Mouse (Mus musculus) megakaryocyte, embryonic 14.5 days (primary cell): Measurements from ENCODE around the gene Vstm4. TPM values are rescaled to one million over a fixed set of nuclear protein-coding genes. Genes with fewer than 3 reads are reported as not detected.

Experiments
- H3K27me3 ChIP-seq: replicated peaks from 2 replicates; pipeline ENCODE3; 2012; ENCODE audit warnings: inconsistent platforms
- H3K36me3 ChIP-seq: replicated peaks from 2 replicates; pipeline ENCODE3; 2012; ENCODE audit warnings: low read length, inconsistent platforms, mixed read lengths
- H3K4me1 ChIP-seq: 2 replicates; pipeline ENCODE4 v1.6.1; 2012; ENCODE audit warnings: inconsistent platforms
- H3K4me3 ChIP-seq: replicated peaks from 2 replicates; pipeline ENCODE3; 2012; ENCODE audit warnings: moderate library complexity, mild to moderate bottlenecking, inconsistent platforms
- H3K9me3 ChIP-seq: 2 replicates; pipeline ENCODE4 v1.6.1; 2012; ENCODE audit warnings: inconsistent platforms
- FLI1 ChIP-seq: IDR thresholded peaks from 2 replicates; pipeline ENCODE4 v1.6.1; 2012; ENCODE audit warnings: low read length, inconsistent platforms, mixed read lengths
- GATA1 ChIP-seq: IDR thresholded peaks from 3 replicates; pipeline ENCODE4 v1.6.1; 2012; ENCODE audit warnings: mixed read lengths, low read length, inconsistent platforms, borderline replicate concordance
- polyA plus RNA-seq: library from polyadenylated mRNA; stranded (reverse); fragments of >175 nt; gene quantifications from 2 replicates; pipeline ENCODE4 v1.2.3, GENCODE M21; 2012; ENCODE audit warnings: low replicate concordance; ENCODE audit not compliant: insufficient read depth

Gene Vstm4
- polyA plus RNA-seq, 1 experiment = not detected

GRCm38 (mm10) chr14:32964742-32965141 is 108.2 kb downstream of the Vstm4 start:
- TF ChIP-seq GATA1 (no peak), FLI1 (no peak)
- Histone ChIP-seq H3K4me3 (no peak overlapping the region), H3K36me3 (peaks cover 90% of the 10 kb centered on the region), H3K9me3 (no peaks in the 10 kb centered on the region), H3K4me1 (0 out of 2 replicates have a peak, but pooled peaks cover 3% of the 10 kb centered on the region), H3K27me3 (no peaks in the 10 kb centered on the region)

DNA sequence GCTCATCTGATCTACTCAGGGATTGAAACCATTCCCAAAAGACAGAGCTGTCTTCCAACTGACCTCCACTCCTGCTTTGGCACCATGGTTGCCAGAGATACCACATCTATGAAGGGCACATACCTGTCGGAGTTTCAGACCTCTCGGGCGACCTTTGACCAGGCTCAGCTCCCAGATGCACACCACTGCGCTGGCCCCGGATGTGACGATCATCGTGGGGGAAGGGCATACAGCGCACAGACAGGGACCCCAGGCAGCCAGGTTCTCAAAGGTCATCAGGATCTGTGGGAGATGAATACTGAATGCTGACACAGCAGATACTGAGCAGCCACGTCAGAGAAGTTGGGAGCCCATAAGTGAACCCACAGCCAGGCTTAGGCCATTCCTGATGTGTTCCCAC is 114.1 kb downstream of the Vstm4 start:
- H3K4me1 ChIP-seq = peaks cover 11% of the 10 kb centered on the region
- no peak overlapping the region for H3K4me3 ChIP-seq
- TF ChIP-seq FLI1 = no peak
- no peak for TF ChIP-seq GATA1
- H3K36me3 ChIP-seq = peaks cover 84% of the 10 kb centered on the region
- H3K27me3 ChIP-seq = no peaks in the 10 kb centered on the region
- no peaks in the 10 kb centered on the region for H3K9me3 ChIP-seq

DNA sequence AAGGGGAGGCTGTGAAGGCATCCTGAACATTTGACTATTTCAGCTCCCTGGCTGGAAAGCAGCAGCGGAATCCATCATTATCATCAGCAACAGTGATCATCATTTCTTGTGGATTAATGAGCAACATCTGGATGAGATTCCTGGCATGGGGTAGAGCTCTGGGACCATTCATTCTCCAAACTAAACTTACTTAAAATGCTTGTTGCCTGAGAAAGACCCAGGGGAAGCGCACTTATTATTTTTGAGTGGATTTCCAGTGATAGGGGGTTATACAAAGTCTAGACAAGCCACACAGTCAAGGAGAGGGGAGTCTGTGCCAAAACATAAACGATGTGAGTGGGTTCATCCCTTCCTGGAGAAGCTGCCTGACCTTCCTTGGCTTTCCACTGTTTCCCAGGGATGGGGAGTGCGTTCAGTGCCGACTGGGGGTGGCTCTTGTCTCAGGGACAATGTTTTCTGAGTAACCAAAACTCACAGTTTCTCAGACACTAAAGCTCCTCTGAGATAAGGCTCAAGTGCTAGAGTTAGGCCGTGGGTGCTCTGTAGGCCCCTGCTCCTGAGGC is 127.7 kb downstream of the Vstm4 start:
- no peak overlapping the region for H3K4me3 ChIP-seq
- peaks cover 17% of the 10 kb centered on the region for H3K4me1 ChIP-seq
- peaks cover 91% of the 10 kb centered on the region for H3K36me3 ChIP-seq
- H3K27me3 ChIP-seq = no peaks in the 10 kb centered on the region
- no peak for TF ChIP-seq FLI1
- no peak for TF ChIP-seq GATA1
- H3K9me3 ChIP-seq = no peaks in the 10 kb centered on the region

GRCm38 (mm10) chr14:32986659-32987058 is 130.1 kb downstream of the Vstm4 start:
- peaks cover 82% of the 10 kb centered on the region for H3K36me3 ChIP-seq

More at GRCm38 (mm10) chr14:32986659-32987058, 130.1 kb downstream of the Vstm4 start:
- no peak for TF ChIP-seq GATA1
- no peak for TF ChIP-seq FLI1
- Histone ChIP-seq H3K4me1 (peaks cover 4% of the 10 kb centered on the region; the same call in 1 of the 2 replicates), H3K9me3 (no peaks in the 10 kb centered on the region), H3K4me3 (no peak overlapping the region), H3K27me3 (no peaks in the 10 kb centered on the region)

Other genes starting within 250 kb of the Vstm4 start
- not detected in 2 replicates for gene 3425401B19Rik, start 171.5 kb upstream of the Vstm4 start, polyA plus RNA-seq
- 1.7 TPM in 1 of 2 replicates, not detected in the other for gene Tmem273, start 70.8 kb upstream of the Vstm4 start, polyA plus RNA-seq
- not detected in 2 replicates for gene Fam170b, start 22.8 kb upstream of the Vstm4 start, polyA plus RNA-seq
- gene Lrrc18, start 134.6 kb downstream of the Vstm4 start, polyA plus RNA-seq = not detected in 2 replicates